Mouse (Mus musculus) small intestine, adult 2 months (tissue): ENCODE results near the gene Emx2. TPM values are rescaled to one million over a fixed set of nuclear protein-coding genes. Genes with fewer than 3 reads are reported as not detected.

ENCODE experiments used
- H3K27ac ChIP-seq: fragments of 200-500 bp; 2 replicates; pipeline ENCODE4 v1.5.1; 2012; ENCODE audit warnings: low read depth, low read length, control low read depth, inconsistent platforms; ENCODE audit not compliant: insufficient read depth
- H3K27me3 ChIP-seq: fragments of 200-500 bp; 2 replicates; pipeline ENCODE4 v1.6.1; 2012; ENCODE audit warnings: mild to moderate bottlenecking, moderate library complexity, low read length, inconsistent platforms; ENCODE audit not compliant: control insufficient read depth, insufficient read depth
- H3K36me3 ChIP-seq: fragments of 200-500 bp; 2 replicates; pipeline ENCODE4 v1.6.1; 2012; ENCODE audit warnings: mild to moderate bottlenecking, low read length, control low read depth, inconsistent platforms; ENCODE audit not compliant: control insufficient read depth, insufficient read depth
- H3K4me1 ChIP-seq: fragments of 200-500 bp; 2 replicates; pipeline ENCODE4 v1.6.1; 2012; ENCODE audit warnings: low read length, inconsistent platforms, mixed read lengths; ENCODE audit not compliant: control insufficient read depth, insufficient read depth, insufficient read length
- H3K4me3 ChIP-seq: fragments of 200-500 bp; 2 replicates; pipeline ENCODE4 v1.5.1; 2012; ENCODE audit warnings: low read depth, mild to moderate bottlenecking, control low read depth, inconsistent platforms, low read length, moderate library complexity
- CTCF ChIP-seq: fragments of 200-500 bp; IDR thresholded peaks from 2 replicates; pipeline ENCODE4 v1.5.1; 2012; ENCODE audit warnings: low read depth, mild to moderate bottlenecking, control low read depth, inconsistent platforms, low read length, moderate library complexity, mixed read lengths; ENCODE audit not compliant: insufficient replicate concordance, insufficient read length; ENCODE audit errors: extremely low read depth
- POLR2A ChIP-seq: fragments of 200-500 bp; IDR thresholded peaks from 2 replicates; pipeline ENCODE4 v1.6.1; 2012; ENCODE audit warnings: low read depth, mild to moderate bottlenecking, control low read depth, inconsistent platforms, low read length, moderate library complexity
- WGBS: fragments of 180-500 bp; shearing (Covaris S2); methylation state at CpG from one replicate; pipeline ENCODE4 v1.1.7; 2018; 5-methylcytosine and 5-hydroxymethylcytosine counted together
- polyA plus RNA-seq: library from polyadenylated mRNA; depleted of rRNA; stranded (reverse); fragments of >200 nt; gene quantifications from 2 replicates; pipeline ENCODE4 v1.2.3, GENCODE M21; 2012; rRNA removed

Gene Emx2
- polyA plus RNA-seq, 1 experiment: not detected

DNA sequence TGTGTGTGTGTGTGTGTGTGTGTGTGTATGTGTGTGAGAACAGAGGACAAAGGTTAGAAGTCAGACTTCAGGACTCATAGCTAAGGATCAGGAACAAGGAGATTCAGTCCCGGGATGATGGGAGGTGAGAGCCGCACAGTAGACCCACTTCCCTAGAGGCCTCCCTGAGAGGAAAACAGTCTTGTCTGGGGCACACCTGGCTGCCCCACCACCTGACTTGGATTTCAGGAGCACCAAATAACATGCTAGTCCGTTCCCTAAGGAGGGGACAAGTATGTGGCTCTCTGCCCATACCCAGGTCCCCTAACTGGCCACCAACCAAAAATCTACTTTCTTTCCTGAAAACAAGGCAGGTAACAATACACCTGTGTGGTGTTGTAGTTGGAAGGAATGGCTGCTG, 22.4 kb downstream of the Emx2 start:
- Histone ChIP-seq H3K27me3 (no peaks in the 10 kb centered on the region), H3K4me3 (no peak overlapping the region), H3K27ac (no peak overlapping the region), H3K4me1 (no peaks in the 10 kb centered on the region), H3K36me3 (no peaks in the 10 kb centered on the region)
- WGBS: 75% methylated on average over 3 of the region's 3 CpGs
- no peak for TF ChIP-seq CTCF
- TF ChIP-seq POLR2A: no peak

DNA sequence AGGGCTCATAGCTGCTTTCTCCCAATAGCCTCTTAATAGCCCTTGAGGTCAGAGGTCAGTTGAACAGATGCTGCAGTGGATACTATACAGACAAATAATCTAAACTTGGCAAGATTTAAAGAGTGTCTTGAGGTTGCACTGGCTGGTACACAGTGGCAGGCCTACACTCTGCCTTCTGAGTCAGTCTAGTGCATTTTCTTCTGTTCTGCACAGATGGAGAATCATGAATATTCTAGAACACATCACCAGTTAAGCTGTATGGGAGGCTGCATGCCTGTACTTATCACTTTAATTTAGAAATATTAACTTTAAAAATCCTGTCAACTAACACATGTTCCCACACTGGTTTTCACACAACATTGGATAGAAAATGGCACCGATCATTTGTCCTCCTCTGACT, 34.1 kb downstream of the Emx2 start:
- Histone ChIP-seq H3K4me1 (no peaks in the 10 kb centered on the region), H3K27ac (no peak overlapping the region), H3K4me3 (no peak overlapping the region), H3K36me3 (no peaks in the 10 kb centered on the region), H3K27me3 (no peaks in the 10 kb centered on the region)
- TF ChIP-seq POLR2A (no peak), CTCF (no peak)
- 90% methylated on average over 1 of the region's 1 CpGs for WGBS

DNA sequence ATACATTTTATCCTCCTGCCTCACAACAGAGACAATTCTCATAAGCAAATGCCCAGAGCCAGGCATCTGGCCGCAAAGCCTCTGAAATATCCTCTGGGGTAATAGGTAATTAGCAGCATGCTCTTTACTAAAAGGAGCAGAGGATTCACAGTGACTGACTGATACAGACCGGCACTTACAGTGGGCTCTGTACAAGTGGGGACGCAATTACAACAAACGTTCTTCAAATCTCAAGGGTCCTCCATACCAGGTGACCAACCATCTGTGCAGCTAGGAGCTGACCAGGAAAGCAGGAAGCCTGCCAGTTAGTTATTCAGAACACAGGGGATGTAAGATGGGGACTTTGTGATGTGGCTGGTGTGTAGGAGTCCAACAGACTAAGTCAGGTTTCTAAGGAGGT, 38.7 kb downstream of the Emx2 start:
- H3K36me3 ChIP-seq: no peaks in the 10 kb centered on the region
- no peaks in the 10 kb centered on the region for H3K4me1 ChIP-seq
- H3K4me3 ChIP-seq: no peak overlapping the region
- no peak overlapping the region for H3K27ac ChIP-seq
- WGBS: 76% methylated on average over 4 of the region's 4 CpGs
- no peaks in the 10 kb centered on the region for H3K27me3 ChIP-seq
- TF ChIP-seq CTCF (no peak), POLR2A (no peak)

DNA sequence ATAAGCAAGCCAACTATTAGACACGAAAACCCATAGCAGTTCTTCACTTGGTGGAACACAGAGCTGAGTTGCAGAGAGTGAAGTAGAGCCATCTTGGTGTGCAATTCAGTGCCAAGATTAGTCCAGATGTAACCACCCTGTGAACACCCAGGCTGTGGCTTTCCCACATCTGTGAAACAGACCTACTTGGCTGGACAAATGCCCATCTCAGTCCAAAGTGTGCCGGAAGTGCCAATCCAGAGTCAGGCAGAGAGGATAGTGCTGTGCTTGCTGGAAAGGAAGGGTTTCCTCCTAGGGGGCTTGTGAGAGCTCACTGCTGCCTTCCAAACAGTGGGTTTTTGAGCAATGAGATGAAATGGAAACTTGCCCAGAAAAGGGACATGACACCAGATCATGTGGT, 50.7 kb downstream of the Emx2 start:
- Histone ChIP-seq H3K4me3 (no peak overlapping the region), H3K27me3 (no peaks in the 10 kb centered on the region), H3K36me3 (no peaks in the 10 kb centered on the region), H3K4me1 (no peaks in the 10 kb centered on the region), H3K27ac (no peak overlapping the region)
- WGBS: 76% methylated on average over 2 of the region's 2 CpGs
- TF ChIP-seq POLR2A (no peak), CTCF (no peak)

DNA sequence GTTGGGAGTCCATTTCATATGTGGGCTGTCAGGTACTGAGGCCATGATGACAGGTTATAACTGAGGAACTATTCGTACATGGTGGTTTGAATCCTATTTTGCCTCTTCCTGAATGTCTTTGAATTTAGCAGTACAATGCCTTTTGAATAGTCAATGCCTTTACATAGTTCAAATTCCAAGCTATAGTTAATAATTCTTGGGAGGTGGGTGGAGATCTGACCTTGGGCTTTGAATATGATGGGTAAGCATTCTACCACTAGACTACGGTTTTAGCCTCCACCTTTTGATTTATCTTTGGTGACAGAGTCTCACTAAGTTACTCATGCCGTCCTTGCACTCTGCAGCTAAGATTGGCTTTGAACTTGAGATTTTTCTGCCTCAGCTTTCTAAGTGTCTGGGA, 55.0 kb downstream of the Emx2 start:
- Histone ChIP-seq H3K4me1 (no peaks in the 10 kb centered on the region), H3K36me3 (no peaks in the 10 kb centered on the region), H3K27ac (no peak overlapping the region), H3K27me3 (no peaks in the 10 kb centered on the region), H3K4me3 (no peak overlapping the region)
- TF ChIP-seq CTCF (no peak), POLR2A (no peak)
- 53% methylated on average over 3 of the region's 3 CpGs for WGBS

Other genes with a start within 250 kb of the Emx2 start
- not detected in 2 replicates for gene Kcnk18, start 239.2 kb upstream of the Emx2 start, polyA plus RNA-seq
- 0.30 and 0.38 TPM in 2 replicates for gene Slc18a2, start 197.5 kb upstream of the Emx2 start, polyA plus RNA-seq
- gene Rps12-ps3, start 136.1 kb upstream of the Emx2 start, polyA plus RNA-seq: 2,610 and 3,365 TPM in 2 replicates
- 7.5 and 11.8 TPM in 2 replicates for gene Pdzd8, start 112.6 kb upstream of the Emx2 start, polyA plus RNA-seq